Mouse (Mus musculus) thymus, adult 18-20 months (tissue): Measurements from ENCODE around the gene Ehd4.

Experiments
- DNase-seq, 2 experiments: peaks; one replicate each; pipeline ENCODE4 v3.0.0; 2022; ENCODE audit warnings: mixed read lengths in 2 of 2

Gene Ehd4

GRCm38 (mm10) chr2:120066224-120066623 is 88.2 kb downstream of the Ehd4 start:
- DNase-seq = no peak

- DNase-seq = no peak
Observed at GRCm38 (mm10) chr2:120065243-120065642, 89.2 kb downstream of the Ehd4 start.

- no peak for DNase-seq
Observed at GRCm38 (mm10) chr2:120064639-120065038, 89.8 kb downstream of the Ehd4 start.

GRCm38 (mm10) chr2:120062248-120062647 is 92.2 kb downstream of the Ehd4 start:
- DNase-seq = no peak

- DNase-seq = no peak
Observed at GRCm38 (mm10) chr2:120060651-120061050, 93.8 kb downstream of the Ehd4 start.

GRCm38 (mm10) chr2:120060190-120060589 is 94.2 kb downstream of the Ehd4 start:
- no peak for DNase-seq

GRCm38 (mm10) chr2:120059466-120059865 is 94.9 kb downstream of the Ehd4 start:
- no peak for DNase-seq

GRCm38 (mm10) chr2:120058818-120059217 is 95.6 kb downstream of the Ehd4 start:
- DNase-seq = no peak

- DNase-seq = no peak
Observed at GRCm38 (mm10) chr2:120055923-120056322, 98.5 kb downstream of the Ehd4 start.

GRCm38 (mm10) chr2:120054771-120055552 is 99.4 kb downstream of the Ehd4 start:
- DNase-seq = no peak

- DNase-seq = no peak
Observed at GRCm38 (mm10) chr2:120051405-120051804, 103.0 kb downstream of the Ehd4 start.

- DNase-seq = no peak
Observed at GRCm38 (mm10) chr2:120049632-120050274, 104.7 kb downstream of the Ehd4 start.

- DNase-seq = no peak
Observed at GRCm38 (mm10) chr2:120048173-120048572, 106.2 kb downstream of the Ehd4 start.

GRCm38 (mm10) chr2:120046486-120047310 is 107.7 kb downstream of the Ehd4 start:
- no peak for DNase-seq

- no peak for DNase-seq
Observed at GRCm38 (mm10) chr2:120044676-120045075, 109.7 kb downstream of the Ehd4 start.

- DNase-seq = no peak
Observed at GRCm38 (mm10) chr2:120044101-120044603, 110.3 kb downstream of the Ehd4 start.

- no peak for DNase-seq
Observed at GRCm38 (mm10) chr2:120040991-120041390, 113.4 kb downstream of the Ehd4 start.
